Mouse (Mus musculus) frontal cortex, postnatal 14 days (tissue): ENCODE measurements around the gene 2310034G01Rik.

Experiments used
- DNase-seq, 2 experiments: peaks; one replicate each; pipeline ENCODE4 v3.0.0; 2022; ENCODE audit warnings: low spot score in 2 of 2

2310034G01Rik gene

DNA sequence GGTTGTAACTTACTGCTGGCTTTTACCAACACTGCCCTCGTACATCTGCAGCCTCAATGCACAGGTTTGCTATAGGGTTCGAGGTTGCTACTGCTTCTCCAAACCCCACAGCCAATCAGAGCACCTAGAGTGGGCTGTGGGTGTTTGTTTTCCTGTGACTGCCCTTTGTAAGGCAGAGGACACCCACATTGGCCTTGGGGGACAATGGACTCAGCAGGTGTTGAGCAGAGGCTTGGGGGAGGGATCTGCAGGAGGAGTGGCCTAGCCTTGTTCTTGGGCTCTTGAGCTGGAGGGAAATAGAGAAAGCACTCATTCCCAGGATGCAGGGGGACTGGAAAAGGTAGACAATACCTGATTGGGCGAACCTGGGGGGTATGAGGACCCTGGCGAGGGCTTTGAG lies 8.3 kb upstream of the 2310034G01Rik start:
- DNase-seq: no peak

DNA sequence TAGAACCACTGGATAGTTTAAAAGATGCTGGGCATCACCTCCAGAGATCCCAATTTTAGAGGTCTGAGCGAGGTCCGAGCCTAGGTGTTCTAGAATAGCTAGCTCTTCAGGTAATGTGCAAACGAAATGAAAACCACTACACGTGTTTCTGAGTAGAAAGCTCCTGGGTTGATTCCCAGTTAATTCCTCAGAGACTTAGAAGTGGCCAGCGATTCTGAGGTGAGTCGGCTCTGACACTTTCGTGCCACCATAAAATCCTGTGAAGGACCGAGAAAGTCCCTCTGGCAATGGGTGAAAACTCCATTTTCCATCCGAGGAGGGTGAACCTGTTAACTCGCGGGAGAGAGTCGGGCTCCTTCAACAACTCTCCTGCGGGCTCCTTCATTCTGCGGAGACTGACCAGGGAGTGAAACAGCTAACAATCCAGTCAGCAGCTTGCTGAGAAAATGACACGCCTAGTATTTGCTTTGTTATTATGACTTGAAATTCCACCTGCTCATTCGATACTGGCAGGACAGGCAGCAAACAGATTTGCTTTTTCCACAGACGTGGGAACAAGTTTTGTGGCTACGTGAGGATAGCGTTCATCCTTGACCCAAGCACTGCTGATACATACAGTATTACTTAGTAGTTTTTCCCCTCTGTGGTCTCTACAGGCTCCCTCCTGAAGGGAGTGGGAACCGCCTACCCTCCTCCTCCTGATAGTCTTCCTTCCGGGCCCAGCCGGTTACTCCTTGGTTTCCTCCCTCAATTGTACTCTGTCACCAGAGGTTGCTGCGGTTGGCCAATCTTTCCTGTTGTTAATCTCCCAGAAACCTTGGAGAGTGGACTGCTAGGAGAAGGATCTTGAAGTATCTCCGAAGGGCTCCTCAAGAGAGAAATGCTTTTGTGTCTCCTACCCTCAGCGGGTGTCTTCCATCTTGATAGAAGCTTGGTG lies 7.5 kb upstream of the 2310034G01Rik start:
- no peak for DNase-seq

DNA sequence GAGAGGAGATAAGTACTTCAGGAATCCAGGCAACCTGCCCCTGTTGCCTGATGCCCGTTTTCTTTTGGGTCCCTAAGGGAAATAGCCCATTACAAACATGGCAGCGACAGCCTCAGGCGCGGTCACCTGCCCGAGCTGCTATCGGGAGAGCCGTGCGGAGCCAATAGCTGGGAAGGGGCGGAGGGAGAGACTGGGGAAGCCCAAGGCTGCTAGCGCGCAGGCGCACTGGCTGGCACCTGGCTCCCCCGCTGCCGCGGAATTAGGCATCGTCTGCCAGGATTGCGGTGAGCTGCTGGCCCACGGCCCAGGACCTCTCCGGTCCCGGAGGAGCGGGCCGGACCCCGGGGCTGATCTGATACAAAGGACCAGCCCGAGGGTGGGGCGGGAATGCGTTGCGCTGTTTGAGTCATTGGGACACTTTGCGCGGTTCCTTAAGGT lies 6.6 kb upstream of the 2310034G01Rik start:
- peak; percentile 79 to 82 for DNase-seq

DNA sequence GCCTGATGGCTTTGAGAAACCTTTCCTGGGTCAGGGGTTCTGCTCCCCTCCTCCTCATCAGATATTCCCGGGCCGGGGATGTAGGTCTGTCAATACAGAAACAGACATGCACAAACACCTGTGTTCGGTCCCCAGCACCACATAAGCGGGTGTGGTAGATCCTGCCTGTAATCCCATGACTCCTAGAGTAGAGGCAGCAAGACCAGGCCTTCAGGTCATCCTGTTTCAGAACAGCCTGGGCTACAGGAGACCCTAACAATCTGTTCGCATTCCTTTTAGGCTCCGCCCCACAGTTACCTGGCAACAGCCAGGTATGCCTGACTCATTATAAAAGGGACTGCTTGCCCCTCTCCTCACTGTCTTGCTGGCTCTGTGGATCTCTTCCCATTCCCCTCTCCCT lies 552 bp downstream of the 2310034G01Rik start:
- no peak for DNase-seq

DNA sequence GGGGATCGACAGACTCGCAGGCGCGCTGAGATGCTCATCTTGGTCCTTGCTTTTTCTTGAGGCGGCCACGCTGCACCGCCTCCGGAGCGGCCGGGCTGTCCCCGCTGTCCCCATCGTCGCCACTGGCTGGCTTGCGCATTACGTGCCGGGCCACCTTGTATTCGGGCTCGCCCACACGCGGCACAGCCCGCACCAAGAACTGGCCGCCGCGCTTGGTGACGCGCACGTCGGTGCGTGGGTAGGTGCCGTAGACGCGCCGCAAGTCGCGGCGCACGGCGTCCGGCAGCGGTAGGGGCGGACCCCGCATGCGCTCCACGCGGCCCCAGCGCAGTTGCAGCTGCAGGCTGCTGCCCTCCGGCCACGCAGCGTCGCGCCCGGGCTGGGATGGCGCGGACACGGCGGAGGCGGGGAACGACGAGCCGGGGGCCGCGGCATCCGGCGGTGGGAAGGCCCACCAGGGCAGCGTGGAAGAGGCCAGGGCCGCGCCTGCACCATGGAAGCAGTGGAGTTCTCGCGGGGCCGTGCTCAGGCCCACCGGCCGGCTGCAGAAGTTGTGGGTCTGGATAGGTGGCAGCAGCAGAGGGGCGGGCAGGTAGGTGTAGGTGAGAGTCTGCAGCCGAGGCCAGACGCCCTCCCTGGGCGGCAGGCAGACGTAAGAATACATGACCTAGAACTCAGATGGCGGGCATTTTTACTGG lies 1.2 kb downstream of the 2310034G01Rik start:
- DNase-seq: peak; percentile 82 to 84

DNA sequence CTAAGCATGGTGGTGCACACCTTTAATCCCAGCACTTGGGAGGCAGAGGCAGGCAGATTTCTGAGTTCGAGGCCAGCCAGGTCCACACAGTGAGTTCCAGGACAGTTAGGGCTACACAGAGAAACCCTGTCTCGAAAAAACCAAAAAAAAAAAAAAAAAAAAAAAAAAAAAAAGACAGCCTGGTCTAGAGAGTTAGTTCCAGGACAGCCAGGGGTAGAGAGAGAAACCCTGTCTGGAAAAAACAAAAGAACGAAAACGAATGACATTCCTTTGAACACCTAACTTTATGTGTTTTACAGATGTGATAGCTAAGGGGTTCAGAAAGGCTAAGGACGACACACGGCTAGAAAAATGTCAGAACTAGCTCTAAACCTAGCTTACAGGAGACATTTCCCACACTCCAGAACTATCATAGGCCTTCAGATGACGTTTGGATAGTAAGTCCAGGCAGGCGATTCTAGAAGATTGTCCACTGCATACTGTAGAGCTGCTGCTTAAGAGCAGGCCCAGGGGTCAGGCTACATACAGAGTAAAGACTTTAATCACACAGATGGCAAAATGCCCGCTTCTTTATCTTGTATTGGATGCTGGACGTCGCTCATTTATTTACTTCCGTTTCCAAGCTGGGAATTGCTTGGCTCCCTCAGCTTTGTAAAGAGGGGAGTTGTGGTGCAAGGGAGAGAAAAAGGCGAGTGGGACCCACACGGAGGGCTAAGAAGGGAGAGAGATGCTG lies 2.0 kb downstream of the 2310034G01Rik start:
- DNase-seq: no peak

DNA sequence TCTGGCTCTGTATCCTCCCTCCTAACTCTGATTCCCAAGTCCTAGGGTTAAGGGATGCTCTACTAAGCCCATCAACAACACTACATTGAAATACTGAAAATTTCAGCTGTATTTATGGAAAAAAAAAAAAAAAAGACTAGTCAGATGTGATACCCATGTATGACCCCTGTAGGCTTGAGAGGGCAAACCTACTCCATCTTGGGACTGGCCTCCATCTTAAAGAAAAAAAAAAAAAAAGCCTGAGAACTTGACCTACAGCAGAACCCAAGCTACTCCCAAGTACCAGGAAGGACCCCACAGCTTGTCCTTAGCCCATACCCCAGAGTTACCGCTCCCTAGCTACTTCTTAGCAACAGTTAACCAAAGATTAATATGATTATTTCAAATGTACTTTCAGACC lies 3.0 kb downstream of the 2310034G01Rik start:
- DNase-seq: no peak

DNA sequence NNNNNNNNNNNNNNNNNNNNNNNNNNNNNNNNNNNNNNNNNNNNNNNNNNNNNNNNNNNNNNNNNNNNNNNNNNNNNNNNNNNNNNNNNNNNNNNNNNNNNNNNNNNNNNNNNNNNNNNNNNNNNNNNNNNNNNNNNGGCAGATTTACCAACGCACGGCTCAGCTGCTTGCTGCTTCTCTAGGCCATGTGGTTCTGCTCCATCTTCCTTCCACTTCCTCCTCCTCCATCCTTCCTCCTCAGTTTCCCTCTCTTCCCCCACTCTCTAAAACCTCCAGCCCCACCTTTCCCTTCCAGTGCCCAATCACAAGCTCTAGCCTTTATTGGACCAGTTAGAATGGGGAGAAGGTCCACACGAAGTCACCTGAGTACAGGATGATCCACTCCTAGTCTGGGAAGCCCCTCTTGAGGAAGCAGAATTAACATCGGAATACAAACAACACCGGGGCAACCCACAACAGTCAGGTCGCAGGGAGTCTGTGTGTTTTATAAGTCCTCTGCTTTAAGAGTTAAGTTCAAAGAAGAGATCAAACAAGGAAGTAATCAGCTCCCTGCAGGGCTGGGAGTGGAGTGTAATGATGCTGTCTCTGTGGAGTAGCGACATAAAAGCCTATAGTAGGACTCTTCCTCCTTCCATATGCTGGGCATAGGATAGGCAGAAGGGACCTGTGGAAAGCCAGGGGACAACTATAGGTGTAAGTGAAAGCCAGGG lies 5.2 kb downstream of the 2310034G01Rik start:
- no peak for DNase-seq

DNA sequence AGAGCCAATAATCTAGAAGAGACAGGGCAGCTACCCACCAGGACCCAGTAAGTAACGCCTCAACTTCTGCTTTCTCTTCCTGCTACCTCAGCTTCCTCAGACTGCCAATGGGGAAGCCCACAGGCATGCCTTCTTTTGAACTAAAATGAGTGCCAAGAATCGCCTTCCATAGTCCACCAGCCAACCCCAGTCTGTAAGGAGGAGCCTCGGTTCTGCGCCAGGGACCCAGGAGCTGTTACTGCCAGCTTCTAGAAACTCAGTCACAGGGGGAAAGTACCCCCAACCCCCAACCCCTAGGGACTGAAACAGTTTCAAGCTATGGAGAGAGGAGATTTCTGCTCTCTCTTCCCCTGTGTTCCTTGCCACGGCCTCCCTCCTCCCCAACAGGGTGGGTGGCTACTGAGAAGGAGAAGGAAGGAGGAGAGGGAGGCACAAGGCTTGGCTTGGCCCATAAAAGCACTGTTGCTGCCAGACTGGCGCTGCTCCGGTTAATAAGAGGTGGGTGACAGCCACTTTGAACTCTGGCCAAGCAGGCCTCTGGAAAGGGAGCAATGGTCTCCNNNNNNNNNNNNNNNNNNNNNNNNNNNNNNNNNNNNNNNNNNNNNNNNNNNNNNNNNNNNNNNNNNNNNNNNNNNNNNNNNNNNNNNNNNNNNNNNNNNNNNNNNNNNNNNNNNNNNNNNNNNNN lies 10.7 kb downstream of the 2310034G01Rik start:
- DNase-seq: no peak

DNA sequence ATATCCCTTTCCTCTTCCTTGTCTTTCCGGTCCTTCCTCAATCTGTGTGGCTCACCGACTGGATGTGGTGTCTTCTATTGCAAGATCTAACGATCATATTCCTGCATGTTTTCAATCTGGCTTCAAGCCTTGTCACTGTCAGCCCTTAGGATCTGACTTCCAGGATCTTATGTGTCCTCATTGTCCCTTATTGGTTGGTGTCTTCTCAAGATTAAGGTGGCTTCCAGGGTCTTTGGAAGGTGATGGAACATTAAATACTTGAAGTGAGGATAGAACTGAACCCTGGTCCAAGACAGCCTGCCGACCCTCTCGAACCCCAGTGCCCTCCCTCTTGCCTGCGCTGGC lies 11.2 kb downstream of the 2310034G01Rik start:
- no peak for DNase-seq

DNA sequence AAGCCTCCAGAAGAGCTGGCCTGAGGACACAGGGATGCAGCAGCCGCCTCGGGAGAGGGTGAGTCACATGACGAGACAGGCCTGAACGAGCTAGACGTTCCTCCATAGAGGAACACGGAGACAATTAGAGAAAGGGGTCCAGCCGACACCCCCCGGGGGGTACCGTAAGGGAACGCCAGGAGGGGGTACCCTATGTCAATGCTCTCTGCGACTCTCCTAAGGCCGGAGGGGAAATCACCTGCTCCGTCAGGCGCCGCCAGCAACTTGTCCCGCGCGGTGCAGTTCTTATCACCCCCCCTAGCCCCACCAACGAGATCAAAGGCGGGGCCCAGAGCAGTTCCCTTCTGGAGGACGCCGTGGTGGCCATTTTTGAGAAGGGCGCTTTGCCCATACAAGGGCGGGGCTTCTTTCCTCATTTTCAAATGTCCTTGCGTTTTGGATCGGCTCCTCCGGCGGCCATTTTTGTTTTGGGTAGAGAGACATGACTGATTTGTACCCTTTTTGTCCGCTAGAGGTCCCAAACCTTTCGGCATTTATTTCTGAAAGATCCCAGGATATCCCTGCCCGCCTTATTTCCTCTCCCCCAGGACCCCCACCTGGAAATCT lies 11.7 kb downstream of the 2310034G01Rik start, which contains the start of gene Cuedc2:
Cuedc2 (minus strand) TSS at position 372 of the 606 bp plus-strand sequence.
- DNase-seq: peak; percentile 96 to 98

DNA sequence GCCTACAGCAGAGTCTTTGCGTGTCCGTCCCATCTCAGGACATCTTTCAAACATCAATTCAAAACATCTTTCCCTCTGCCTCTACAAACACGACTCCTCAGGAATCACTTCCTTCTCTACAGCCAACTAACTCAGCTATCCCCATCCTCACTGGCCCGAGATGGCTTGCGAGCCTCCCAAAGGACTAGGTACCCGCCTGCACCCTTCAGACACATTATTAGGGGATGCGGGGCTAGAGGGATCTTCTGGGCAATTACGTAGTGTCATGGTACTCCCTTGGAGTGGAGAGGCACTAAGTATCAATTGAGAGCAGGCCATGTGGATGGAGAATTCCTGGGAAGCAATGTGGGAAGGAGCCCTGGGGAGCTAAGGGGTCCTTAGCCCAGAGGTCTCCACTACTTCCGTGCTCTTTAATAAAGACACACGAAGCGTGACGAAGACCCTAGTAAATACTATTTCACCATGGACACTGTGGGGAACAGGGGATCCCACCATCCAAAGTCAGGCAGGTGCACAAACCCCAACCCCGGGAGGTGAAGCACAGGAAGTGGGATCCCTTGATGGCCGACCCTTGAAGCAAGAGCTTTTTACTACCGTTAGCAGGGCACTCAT lies 12.3 kb downstream of the 2310034G01Rik start:
- no peak for DNase-seq

DNA sequence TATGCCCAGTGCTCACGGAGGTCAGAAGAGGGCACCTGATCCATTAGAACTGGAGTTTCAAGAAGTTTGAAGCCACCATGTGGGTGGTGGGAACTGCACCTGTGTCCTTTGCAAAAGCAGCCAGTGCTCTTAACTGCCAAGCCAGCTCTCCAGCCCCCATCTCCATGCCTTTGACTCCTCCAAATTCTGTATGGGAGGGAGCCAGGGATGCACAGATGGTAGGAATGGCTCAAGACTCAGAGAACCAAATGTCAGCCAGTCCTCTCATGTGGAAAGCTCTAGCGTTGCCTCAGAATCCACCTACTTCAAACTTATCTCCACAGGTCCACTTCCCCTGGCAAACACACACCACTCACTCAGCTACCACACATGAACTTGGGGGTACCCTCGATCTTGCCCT lies 16.2 kb downstream of the 2310034G01Rik start:
- DNase-seq: no peak

DNA sequence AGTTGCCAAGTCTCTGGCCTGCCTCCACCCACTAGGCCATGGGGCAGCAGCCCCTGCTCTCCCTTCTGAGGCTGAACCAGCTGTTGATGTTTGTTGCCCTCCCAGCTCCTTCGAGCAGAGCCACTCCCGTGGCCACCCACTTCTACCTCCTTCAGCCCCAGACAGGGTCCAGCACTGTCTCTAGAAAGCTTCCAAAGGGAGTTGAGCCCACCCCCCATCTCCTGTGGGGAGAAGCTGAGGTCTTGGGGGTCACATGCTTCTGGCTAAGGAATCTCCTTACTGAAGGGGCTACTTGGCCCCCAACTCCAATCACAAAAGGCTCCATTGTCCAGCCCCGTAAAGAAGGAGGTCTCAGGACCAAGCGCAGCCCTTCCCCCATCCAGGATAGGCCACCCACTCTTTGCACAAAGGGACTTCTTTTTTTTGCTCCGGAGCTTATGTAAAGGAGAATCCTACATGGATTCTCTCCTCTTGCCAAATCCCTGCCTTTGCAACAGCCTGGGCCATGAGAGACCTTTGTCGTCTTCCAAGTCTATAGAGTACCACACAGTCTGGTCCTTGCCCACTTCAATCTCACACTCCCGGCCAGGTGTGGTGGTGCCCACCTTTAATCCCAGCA lies 17.3 kb downstream of the 2310034G01Rik start:
- DNase-seq: no peak

DNA sequence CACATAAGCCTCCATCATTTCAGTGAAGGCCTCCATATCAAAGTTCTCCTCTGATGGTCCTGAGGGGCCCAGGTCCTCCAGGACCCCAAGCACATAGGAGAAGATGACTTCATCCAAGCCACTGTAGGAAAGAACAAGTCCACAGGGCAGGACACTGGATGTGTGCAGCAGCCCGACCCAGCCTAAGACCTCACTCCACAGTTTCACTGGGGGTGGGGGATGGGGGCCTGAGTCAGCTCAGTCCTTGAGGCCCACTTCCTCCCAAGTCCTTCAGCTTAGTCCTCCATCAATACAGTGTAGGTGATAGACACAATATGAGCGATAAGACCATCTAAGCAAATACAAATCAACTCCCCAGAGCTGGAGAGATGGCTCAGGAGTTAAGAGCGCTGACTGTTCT lies 18.2 kb downstream of the 2310034G01Rik start:
- no peak for DNase-seq

DNA sequence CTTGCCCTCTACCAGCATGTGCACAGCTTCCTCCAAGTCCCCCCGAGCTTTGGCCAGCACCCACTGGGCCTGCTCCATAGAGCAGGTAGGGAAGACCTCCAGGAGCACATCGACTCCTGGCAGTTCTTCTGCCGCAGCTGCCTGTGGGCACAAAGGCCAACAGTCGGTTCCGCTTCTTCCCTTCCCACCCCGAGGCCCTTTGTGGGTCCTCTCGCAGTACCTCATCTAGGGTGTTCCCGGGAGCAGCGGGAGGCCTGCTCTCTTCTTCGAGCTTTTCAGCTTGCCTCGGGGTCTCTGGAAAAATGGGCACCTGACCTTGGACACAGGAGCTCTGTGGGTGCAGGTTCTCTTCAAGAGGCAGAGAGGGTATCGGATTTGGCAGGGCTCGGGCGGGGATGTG lies 18.8 kb downstream of the 2310034G01Rik start:
- no peak for DNase-seq

DNA sequence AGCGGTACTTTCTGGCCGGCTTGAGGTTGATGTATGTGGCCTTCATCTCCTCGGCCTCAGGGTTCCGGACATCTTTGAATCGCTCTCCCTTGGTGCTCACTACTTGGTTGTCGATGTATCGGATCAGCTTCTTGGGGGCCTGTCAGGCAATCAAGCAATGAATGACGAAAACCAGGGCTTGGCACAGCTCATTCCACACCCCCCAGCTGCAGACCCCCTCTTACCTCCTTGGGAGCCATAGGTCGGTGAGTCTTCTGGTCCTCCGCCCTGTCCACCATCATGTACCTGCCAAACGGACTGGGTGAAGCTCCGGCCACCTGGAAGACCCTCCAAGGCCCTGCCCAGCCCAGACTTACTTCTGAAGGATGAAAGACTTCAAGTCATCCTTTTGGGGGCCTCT lies 19.4 kb downstream of the 2310034G01Rik start:
- no peak for DNase-seq

DNA sequence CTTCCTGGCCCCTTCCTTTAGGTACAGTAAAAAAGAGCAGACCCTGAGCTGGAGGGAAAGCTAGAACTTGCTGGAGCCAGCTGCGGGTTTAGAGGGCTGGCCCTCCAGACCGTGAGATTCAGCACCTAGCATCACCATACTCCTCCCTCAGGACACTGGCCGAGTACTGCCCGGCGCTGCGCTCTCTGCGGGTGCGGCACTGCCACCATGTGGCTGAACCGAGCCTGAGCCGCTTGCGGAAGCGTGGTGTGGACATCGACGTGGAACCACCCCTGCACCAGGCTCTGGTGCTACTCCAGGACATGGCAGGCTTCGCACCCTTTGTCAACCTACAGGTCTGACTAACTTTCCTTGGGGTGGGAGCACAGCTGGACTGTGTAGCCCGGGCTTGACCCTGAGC lies 20.2 kb downstream of the 2310034G01Rik start:
- DNase-seq: peak; percentile 9 to 68

DNA sequence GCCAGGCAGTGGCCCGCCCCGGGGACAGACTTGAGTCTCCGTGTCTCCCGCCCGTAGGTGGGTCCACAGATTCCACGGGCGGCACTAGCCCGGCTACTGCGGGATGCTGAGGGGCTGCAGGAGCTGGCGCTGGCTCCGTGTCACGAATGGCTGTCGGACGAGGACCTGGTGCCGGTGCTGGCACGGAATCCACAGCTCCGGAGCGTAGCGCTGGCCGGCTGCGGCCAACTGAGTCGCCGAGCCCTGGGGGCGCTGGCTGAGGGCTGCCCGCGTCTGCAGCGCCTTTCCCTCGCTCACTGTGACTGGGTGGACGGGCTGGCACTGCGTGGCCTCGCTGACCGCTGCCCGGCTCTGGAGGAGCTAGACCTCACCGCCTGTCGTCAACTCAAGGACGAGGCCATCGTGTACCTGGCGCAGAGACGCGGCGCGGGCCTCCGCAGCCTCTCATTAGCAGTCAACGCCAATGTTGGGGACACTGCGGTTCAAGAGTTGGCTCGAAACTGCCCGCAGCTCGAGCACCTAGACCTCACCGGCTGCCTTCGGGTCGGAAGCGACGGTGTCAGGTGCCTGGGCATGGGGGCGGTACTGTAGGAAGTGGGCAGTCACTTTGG lies 21.0 kb downstream of the 2310034G01Rik start:
- peak in 1 of 2 experiments; percentile 21 for DNase-seq
